Mouse (Mus musculus) right cerebral cortex, adult 18-20 months (tissue): ENCODE measurements around the gene Trim7.
A peak's percentile ranks its signal among the peaks of the same experiment; 100 is the strongest.
"Not testable (repeated sequence)": the region's sequence is repeated elsewhere in the genome, so short reads cannot be mapped to it uniquely, and the experiment has no call there.

ENCODE experiments used
- DNase-seq: peaks from one replicate; pipeline ENCODE4 v3.0.0; 2022; ENCODE audit warnings: mixed read lengths

Trim7 gene

GRCm38 (mm10) chr11:48803988-48804387 is 22.0 kb upstream of the Trim7 start:
- no peak for DNase-seq

GRCm38 (mm10) chr11:48804922-48805321 is 21.0 kb upstream of the Trim7 start:
- DNase-seq = no peak

- peak; percentile 58 for DNase-seq
Measured at GRCm38 (mm10) chr11:48806856-48807562, 18.9 kb upstream of the Trim7 start.

GRCm38 (mm10) chr11:48807563-48808303 is 18.2 kb upstream of the Trim7 start:
- no peak for DNase-seq

GRCm38 (mm10) chr11:48808304-48808646 is 17.7 kb upstream of the Trim7 start:
- no peak for DNase-seq

- DNase-seq = no peak
Measured at GRCm38 (mm10) chr11:48808737-48809433, 17.1 kb upstream of the Trim7 start.

GRCm38 (mm10) chr11:48809434-48809830 is 16.5 kb upstream of the Trim7 start:
- DNase-seq = no peak

GRCm38 (mm10) chr11:48810142-48810541 is 15.8 kb upstream of the Trim7 start:
- no peak for DNase-seq

GRCm38 (mm10) chr11:48813782-48814181 is 12.2 kb upstream of the Trim7 start:
- no peak for DNase-seq

GRCm38 (mm10) chr11:48815851-48816250 is 10.1 kb upstream of the Trim7 start:
- no peak for DNase-seq

GRCm38 (mm10) chr11:48816281-48816781 is 9.6 kb upstream of the Trim7 start:
- peak; percentile 42 for DNase-seq

- DNase-seq = peak; percentile 99
Measured at GRCm38 (mm10) chr11:48816800-48817665, 8.9 kb upstream of the Trim7 start, which contains the start of gene Trim41. Gene Trim41 (minus strand): TSS chr11:48817353.

- no peak for DNase-seq
Measured at GRCm38 (mm10) chr11:48817794-48818193, 8.1 kb upstream of the Trim7 start.

GRCm38 (mm10) chr11:48818346-48818745 is 7.6 kb upstream of the Trim7 start:
- DNase-seq = peak; percentile 85

GRCm38 (mm10) chr11:48819614-48820307 is 6.2 kb upstream of the Trim7 start:
- no peak for DNase-seq

- no peak for DNase-seq
Measured at GRCm38 (mm10) chr11:48820308-48820674, 5.6 kb upstream of the Trim7 start.

- DNase-seq = not testable (repeated sequence)
Measured at GRCm38 (mm10) chr11:48821299-48821698, 4.6 kb upstream of the Trim7 start.

GRCm38 (mm10) chr11:48822768-48823512 is 3.0 kb upstream of the Trim7 start:
- no peak for DNase-seq

- peak; percentile 45 for DNase-seq
Measured at GRCm38 (mm10) chr11:48823536-48823972, 2.4 kb upstream of the Trim7 start.

GRCm38 (mm10) chr11:48824311-48824830 is 1.6 kb upstream of the Trim7 start:
- DNase-seq = no peak

GRCm38 (mm10) chr11:48826752-48827096 is 784 bp downstream of the Trim7 start:
- no peak for DNase-seq
